Mouse (Mus musculus) brain, embryonic 14.5 days (tissue): ENCODE results near the gene Tuft1. TPM values are rescaled to one million over a fixed set of nuclear protein-coding genes. Genes with fewer than 3 reads are reported as not detected.
A peak's percentile ranks its signal among the peaks of the same experiment; 100 is the strongest.

Source experiments
- DNase-seq: peaks from one replicate; pipeline ENCODE4 v3.0.0-alpha.2; 2011; ENCODE audit warnings: low read depth
- CTCF ChIP-seq: fragments of 200-500 bp; IDR thresholded peaks from 2 replicates; pipeline ENCODE4 v1.5.1; 2012; ENCODE audit warnings: inconsistent platforms, mild to moderate bottlenecking, moderate library complexity, borderline replicate concordance; ENCODE audit not compliant: insufficient read depth, insufficient read length; ENCODE audit errors: extremely low read depth
- POLR2A ChIP-seq: fragments of 200-500 bp; IDR thresholded peaks from 2 replicates; pipeline ENCODE4 v1.6.1; 2012; ENCODE audit warnings: mild to moderate bottlenecking, inconsistent platforms, borderline replicate concordance; ENCODE audit not compliant: poor library complexity, insufficient read depth, insufficient read length, severe bottlenecking; ENCODE audit errors: extremely low read depth
- polyA plus RNA-seq: library from polyadenylated mRNA; depleted of rRNA; stranded (reverse); fragments of >200 nt; gene quantifications from 2 replicates; pipeline ENCODE4 v1.2.3, GENCODE M21; 2012

Gene Tuft1
- polyA plus RNA-seq, 1 experiment = 4.7 TPM

- DNase-seq = no peak
- TF ChIP-seq POLR2A = no peak
- no peak for TF ChIP-seq CTCF
Observed at GRCm38 (mm10) chr3:94629876-94630275, 28.8 kb downstream of the Tuft1 start.

- TF ChIP-seq POLR2A (no peak), CTCF (no peak)
- DNase-seq = no peak
Observed at GRCm38 (mm10) chr3:94628712-94629111, 30.0 kb downstream of the Tuft1 start.

GRCm38 (mm10) chr3:94624281-94624680, 34.4 kb downstream of the Tuft1 start:
- DNase-seq = no peak
- TF ChIP-seq CTCF = no peak

- no peak for DNase-seq
- TF ChIP-seq POLR2A = no peak
- TF ChIP-seq CTCF = no peak
Observed at GRCm38 (mm10) chr3:94622550-94622949, 36.1 kb downstream of the Tuft1 start.

- TF ChIP-seq POLR2A (no peak), CTCF (no peak)
Observed at GRCm38 (mm10) chr3:94621740-94622507, 36.7 kb downstream of the Tuft1 start.

GRCm38 (mm10) chr3:94616717-94617116, 42.0 kb downstream of the Tuft1 start:
- DNase-seq = peak; percentile 48

More at GRCm38 (mm10) chr3:94621740-94622507, 36.7 kb downstream of the Tuft1 start:
- DNase-seq = no peak

GRCm38 (mm10) chr3:94613258-94613878, 45.3 kb downstream of the Tuft1 start:
- no peak for DNase-seq

More at GRCm38 (mm10) chr3:94616717-94617116, 42.0 kb downstream of the Tuft1 start:
- TF ChIP-seq POLR2A (no peak), CTCF (peak; percentile 54; the same call in 1 of the 2 replicates)

GRCm38 (mm10) chr3:94612274-94612673, 46.4 kb downstream of the Tuft1 start:
- DNase-seq = no peak
- no peak for TF ChIP-seq CTCF
- TF ChIP-seq POLR2A = no peak

More at GRCm38 (mm10) chr3:94613258-94613878, 45.3 kb downstream of the Tuft1 start:
- TF ChIP-seq POLR2A = no peak
- no peak for TF ChIP-seq CTCF

- no peak for DNase-seq
- TF ChIP-seq POLR2A (no peak), CTCF (no peak)
Observed at GRCm38 (mm10) chr3:94611834-94612233, 46.8 kb downstream of the Tuft1 start.

- TF ChIP-seq POLR2A (no peak), CTCF (no peak)
- DNase-seq = peak; percentile 68
Observed at GRCm38 (mm10) chr3:94611343-94611742, 47.3 kb downstream of the Tuft1 start.

- DNase-seq = peak; percentile 35
- TF ChIP-seq CTCF (no peak), POLR2A (no peak)
Observed at GRCm38 (mm10) chr3:94610581-94610980, 48.1 kb downstream of the Tuft1 start.

GRCm38 (mm10) chr3:94609621-94610020, 49.1 kb downstream of the Tuft1 start:
- no peak for DNase-seq
- TF ChIP-seq POLR2A = no peak
- TF ChIP-seq CTCF = no peak

GRCm38 (mm10) chr3:94601959-94602358, 56.7 kb downstream of the Tuft1 start:
- peak; percentile 71 for DNase-seq
- TF ChIP-seq POLR2A = no peak
- TF ChIP-seq CTCF = peak; percentile 80
